Mouse (Mus musculus) kidney, adult 8-10 months (tissue): Measurements from ENCODE around the gene Tpcn2.

Experiments used
- DNase-seq, 2 experiments: peaks; one replicate each; pipeline ENCODE4 v3.0.0; 2022

Tpcn2 gene

DNA sequence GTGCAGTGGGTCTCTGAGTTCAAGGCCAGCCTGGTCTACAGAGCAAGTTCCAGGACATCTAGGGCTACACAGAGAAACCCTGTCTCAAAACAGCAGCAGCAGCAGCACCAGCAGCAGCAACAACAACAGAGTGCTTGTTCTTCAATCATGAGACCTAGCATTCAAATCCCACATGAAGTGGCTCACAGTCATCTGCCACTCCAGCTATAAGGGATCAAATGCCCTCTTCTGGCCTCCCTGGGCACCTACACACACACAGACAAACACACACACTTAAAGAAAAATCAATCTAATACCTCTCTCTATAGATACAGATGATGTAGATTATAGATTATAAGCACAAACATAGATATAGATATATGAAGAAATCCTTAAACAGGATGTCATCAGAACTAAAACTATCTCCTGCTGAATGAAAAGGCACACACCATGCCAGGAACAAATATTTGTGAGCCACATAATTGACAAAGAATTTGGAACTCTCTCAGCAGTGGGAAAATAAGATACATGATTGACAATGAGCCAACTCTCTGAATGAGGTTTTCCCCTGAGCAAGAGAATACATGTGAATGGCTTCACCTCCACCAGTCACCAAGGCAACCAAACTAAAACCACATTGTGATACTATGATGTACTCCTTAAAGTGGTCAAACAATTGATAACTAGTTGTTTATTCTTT, 137.4 kb downstream of the Tpcn2 start:
- DNase-seq: no peak

GRCm38 (mm10) chr7:145143502-145144070, 140.2 kb downstream of the Tpcn2 start:
- DNase-seq: no peak

- no peak for DNase-seq
Observed at GRCm38 (mm10) chr7:145140656-145141055, 143.2 kb downstream of the Tpcn2 start.

- DNase-seq: no peak
Observed at GRCm38 (mm10) chr7:145139576-145139975, 144.2 kb downstream of the Tpcn2 start.

DNA sequence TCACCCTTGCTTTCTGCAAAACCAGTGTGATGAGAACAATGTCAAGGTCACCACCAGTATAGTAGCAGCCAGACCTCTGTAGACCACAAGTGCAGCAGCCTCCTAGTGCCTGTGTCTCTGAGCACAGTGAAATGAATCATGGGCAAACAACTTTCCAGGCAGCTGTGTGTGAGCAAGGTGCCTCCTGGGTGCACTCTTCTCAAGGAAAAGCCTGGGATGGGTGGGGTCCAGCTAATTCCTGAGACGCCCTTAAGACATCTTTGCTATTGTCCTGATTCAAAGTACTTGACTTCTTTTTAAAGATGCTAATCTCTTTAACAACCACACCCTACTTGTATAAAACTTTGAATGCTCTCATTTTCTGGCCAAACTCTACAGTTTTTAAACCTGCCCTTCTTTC, 144.7 kb downstream of the Tpcn2 start:
- no peak for DNase-seq

- no peak for DNase-seq
Observed at GRCm38 (mm10) chr7:145137871-145138270, 145.9 kb downstream of the Tpcn2 start.

GRCm38 (mm10) chr7:145136831-145137230, 147.0 kb downstream of the Tpcn2 start:
- DNase-seq: no peak
